Mouse (Mus musculus) right cerebral cortex, adult 18-20 months (tissue): ENCODE results near the gene Arhgef19.

Experiments
- DNase-seq: peaks from one replicate; pipeline ENCODE4 v3.0.0; 2022; ENCODE audit warnings: mixed read lengths

The Arhgef19 gene

GRCm38 (mm10) chr4:141267250-141267649, 28.0 kb downstream of the Arhgef19 start:
- DNase-seq, result no peak

- peak; percentile 71 for DNase-seq
Measured at GRCm38 (mm10) chr4:141267837-141268236, 28.5 kb downstream of the Arhgef19 start.

- DNase-seq, result no peak
Measured at GRCm38 (mm10) chr4:141268350-141268749, 29.1 kb downstream of the Arhgef19 start.

GRCm38 (mm10) chr4:141269080-141269479, 29.8 kb downstream of the Arhgef19 start:
- no peak for DNase-seq

GRCm38 (mm10) chr4:141270201-141270940, 31.1 kb downstream of the Arhgef19 start:
- DNase-seq, result no peak

GRCm38 (mm10) chr4:141271228-141271627, 31.9 kb downstream of the Arhgef19 start:
- DNase-seq, result no peak

GRCm38 (mm10) chr4:141271721-141272120, 32.4 kb downstream of the Arhgef19 start:
- DNase-seq, result no peak

- no peak for DNase-seq
Measured at GRCm38 (mm10) chr4:141272878-141273277, 33.6 kb downstream of the Arhgef19 start.

GRCm38 (mm10) chr4:141273296-141273695, 34.0 kb downstream of the Arhgef19 start:
- peak; percentile 78 for DNase-seq

GRCm38 (mm10) chr4:141274485-141275341, 35.4 kb downstream of the Arhgef19 start:
- no peak for DNase-seq

- DNase-seq, result no peak
Measured at GRCm38 (mm10) chr4:141277157-141277556, 37.9 kb downstream of the Arhgef19 start.

GRCm38 (mm10) chr4:141278154-141278553, 38.9 kb downstream of the Arhgef19 start:
- no peak for DNase-seq

GRCm38 (mm10) chr4:141279327-141279726, 40.0 kb downstream of the Arhgef19 start:
- no peak for DNase-seq

GRCm38 (mm10) chr4:141279783-141280182, 40.5 kb downstream of the Arhgef19 start:
- no peak for DNase-seq

GRCm38 (mm10) chr4:141280471-141280870, 41.2 kb downstream of the Arhgef19 start:
- DNase-seq, result no peak

- DNase-seq, result no peak
Measured at GRCm38 (mm10) chr4:141281153-141281552, 41.9 kb downstream of the Arhgef19 start.

GRCm38 (mm10) chr4:141281578-141281977, 42.3 kb downstream of the Arhgef19 start:
- no peak for DNase-seq

- no peak for DNase-seq
Measured at GRCm38 (mm10) chr4:141282087-141282486, 42.8 kb downstream of the Arhgef19 start.

GRCm38 (mm10) chr4:141282623-141283022, 43.3 kb downstream of the Arhgef19 start:
- no peak for DNase-seq

GRCm38 (mm10) chr4:141283176-141283878, 44.0 kb downstream of the Arhgef19 start:
- no peak for DNase-seq

GRCm38 (mm10) chr4:141283879-141284411, 44.6 kb downstream of the Arhgef19 start:
- DNase-seq, result no peak

- DNase-seq, result no peak
Measured at GRCm38 (mm10) chr4:141284486-141284885, 45.2 kb downstream of the Arhgef19 start.

GRCm38 (mm10) chr4:141285128-141285527, 45.8 kb downstream of the Arhgef19 start:
- DNase-seq, result no peak
